Mouse (Mus musculus) inflammation-experienced regulatory T-cells, adult 16 weeks (primary cell): ENCODE data around the gene Map1lc3a. TPM values are rescaled to one million over a fixed set of nuclear protein-coding genes. Genes with fewer than 3 reads are reported as not detected.

Source experiments
- polyA plus RNA-seq: library from polyadenylated mRNA; unstranded; fragments of 100-300 nt; shearing (Covaris generic); gene quantifications from one replicate; pipeline ENCODE4 v1.2.1, GENCODE M21; 2017

Map1lc3a gene
- polyA plus RNA-seq, result 1.8 TPM

GRCm38 (mm10) chr2:155276195-155276594 lies at the start of gene Map1lc3a:
Map1lc3a (plus strand) TSS chr2:155276297.

GRCm38 (mm10) chr2:155236362-155236992 lies 39.6 kb upstream of the Map1lc3a start, which contains the start of gene Dynlrb1:
Dynlrb1 (plus strand) TSS chr2:155236533.

Other genes with a start within 250 kb of the Map1lc3a start
- gene Ahcy, start 201.8 kb upstream of the Map1lc3a start, polyA plus RNA-seq, result 35.6 TPM
- 112 TPM for gene Itch, start 142.8 kb upstream of the Map1lc3a start, polyA plus RNA-seq
- gene Dynlrb1, start 39.8 kb upstream of the Map1lc3a start, polyA plus RNA-seq, result 304 TPM
- gene Pigu, start 81.1 kb downstream of the Map1lc3a start, polyA plus RNA-seq, result 53.0 TPM
- 1.8 TPM for gene Trp53inp2, start 104.8 kb downstream of the Map1lc3a start, polyA plus RNA-seq
- gene Ncoa6, start 197.6 kb downstream of the Map1lc3a start, polyA plus RNA-seq, result 7.0 TPM
- gene Acss2, start 241.7 kb downstream of the Map1lc3a start, polyA plus RNA-seq, result 47.3 TPM
- gene Ggt7, start 241.9 kb downstream of the Map1lc3a start, polyA plus RNA-seq, result 22.5 TPM